Mouse (Mus musculus): ENCODE data around the gene Faah. TPM values are rescaled to one million over a fixed set of nuclear protein-coding genes. Genes with fewer than 3 reads are reported as not detected.
A peak's percentile ranks its signal among the peaks of the same experiment; 100 is the strongest.

Gene Faah
- polyA plus RNA-seq, 1 experiment from 2014 or later = 3.3 TPM

GRCm38 (mm10) chr4:115940681-115941080, 77.0 kb downstream of the Faah start:
- H3K9me3 ChIP-seq = no peaks in the 10 kb centered on the region
- 12% methylated on average over 3 of the region's 3 CpGs for WGBS
- no peak overlapping the region for H3K4me3 ChIP-seq
- H3K27me3 ChIP-seq = peaks cover 96% of the 10 kb centered on the region
- H3K4me1 ChIP-seq = peaks cover 22% of the 10 kb centered on the region
- no peak overlapping the region for H3K27ac ChIP-seq
- H3K36me3 ChIP-seq = no peaks in the 10 kb centered on the region
- no peak overlapping the region for H3K4me2 ChIP-seq (replicated peaks)
- ATAC-seq (ENCODE audit: insufficient number of reproducible peaks, insufficient read depth, low FRiP score, low TSS enrichment) = no peak
- no peak overlapping the region for H3K9ac ChIP-seq

- ATAC-seq (ENCODE audit: insufficient number of reproducible peaks, insufficient read depth, low FRiP score, low TSS enrichment) = peak; percentile 22; the same call in 1 of the 2 replicates
- Histone ChIP-seq H3K27me3 (peaks cover 95% of the 10 kb centered on the region), H3K9me3 (no peaks in the 10 kb centered on the region), H3K36me3 (no peaks in the 10 kb centered on the region), H3K4me3 (peak within 1 kb of the TSS; percentile 42), H3K27ac (no peak within 1 kb of the TSS), H3K4me1 (peaks cover 22% of the 10 kb centered on the region), H3K9ac (peak within 1 kb of the TSS; percentile 40; the same call in 1 of the 2 replicates), H3K4me2 (replicated peaks) (peak within 1 kb of the TSS; percentile 79)
- under 1% methylated on average over 71 of the region's 71 CpGs for WGBS
Measured at GRCm38 (mm10) chr4:115939295-115940102, 78.2 kb downstream of the Faah start, which contains the start of gene Dmbx1. Gene Dmbx1, minus strand, starts transcription at chr4:115939926.

- H3K4me3 ChIP-seq = peak overlapping the region; percentile 42
- no peak for ATAC-seq (ENCODE audit: insufficient number of reproducible peaks, insufficient read depth, low FRiP score, low TSS enrichment)
- no peaks in the 10 kb centered on the region for H3K9me3 ChIP-seq
- no peak overlapping the region for H3K9ac ChIP-seq
- H3K36me3 ChIP-seq = no peaks in the 10 kb centered on the region
- under 1% methylated on average over 37 of the region's 37 CpGs for WGBS
- peaks cover 18% of the 10 kb centered on the region for H3K4me1 ChIP-seq
- H3K27ac ChIP-seq = no peak overlapping the region
- H3K27me3 ChIP-seq = peaks cover 95% of the 10 kb centered on the region
- peak overlapping the region; percentile 79 for H3K4me2 ChIP-seq (replicated peaks)
Measured at GRCm38 (mm10) chr4:115938276-115939160, 79.2 kb downstream of the Faah start.

GRCm38 (mm10) chr4:115937061-115937976, 80.4 kb downstream of the Faah start:
- WGBS = 3% methylated on average over 19 of the region's 19 CpGs
- no peak overlapping the region for H3K9ac ChIP-seq
- H3K27me3 ChIP-seq = peaks cover 95% of the 10 kb centered on the region
- H3K27ac ChIP-seq = no peak overlapping the region
- no peak for ATAC-seq (ENCODE audit: insufficient number of reproducible peaks, insufficient read depth, low FRiP score, low TSS enrichment)
- H3K36me3 ChIP-seq = no peaks in the 10 kb centered on the region
- 0 out of 2 replicates have a peak overlapping the region, but pooled peaks have one; percentile 5 for H3K4me3 ChIP-seq
- no peaks in the 10 kb centered on the region for H3K9me3 ChIP-seq
- 0 out of 2 replicates have a peak overlapping the region, but pooled peaks have one; percentile 28 for H3K4me2 ChIP-seq (replicated peaks)
- H3K4me1 ChIP-seq = peaks cover 17% of the 10 kb centered on the region

GRCm38 (mm10) chr4:115936646-115937045, 81.1 kb downstream of the Faah start:
- ATAC-seq (ENCODE audit: insufficient number of reproducible peaks, insufficient read depth, low FRiP score, low TSS enrichment) = no peak
- Histone ChIP-seq H3K4me2 (replicated peaks) (peak overlapping the region; percentile 28), H3K36me3 (no peaks in the 10 kb centered on the region), H3K9me3 (no peaks in the 10 kb centered on the region), H3K27ac (no peak overlapping the region), H3K4me1 (peaks cover 17% of the 10 kb centered on the region), H3K9ac (no peak overlapping the region), H3K27me3 (peaks cover 95% of the 10 kb centered on the region), H3K4me3 (0 out of 2 replicates have a peak overlapping the region, but pooled peaks have one; percentile 5)
- under 1% methylated on average over 20 of the region's 20 CpGs for WGBS

- Histone ChIP-seq H3K27me3 (peaks cover 94% of the 10 kb centered on the region), H3K36me3 (no peaks in the 10 kb centered on the region), H3K27ac (no peak overlapping the region), H3K4me2 (replicated peaks) (peak overlapping the region; percentile 28), H3K4me1 (peaks cover 17% of the 10 kb centered on the region), H3K4me3 (peak overlapping the region; percentile 16; the same call in 1 of the 2 replicates), H3K9me3 (no peaks in the 10 kb centered on the region), H3K9ac (no peak overlapping the region)
- no peak for ATAC-seq (ENCODE audit: insufficient number of reproducible peaks, insufficient read depth, low FRiP score, low TSS enrichment)
- WGBS = under 1% methylated on average over 36 of the region's 36 CpGs
Measured at GRCm38 (mm10) chr4:115935835-115936581, 81.7 kb downstream of the Faah start.

GRCm38 (mm10) chr4:115931556-115932088, 86.1 kb downstream of the Faah start:
- no peak overlapping the region for H3K27ac ChIP-seq
- no peak overlapping the region for H3K9ac ChIP-seq
- ATAC-seq (ENCODE audit: insufficient number of reproducible peaks, insufficient read depth, low FRiP score, low TSS enrichment) = no peak
- no peak overlapping the region for H3K4me2 ChIP-seq (replicated peaks)
- peaks cover 3% of the 10 kb centered on the region; the same call in 1 of the 2 replicates for H3K4me1 ChIP-seq
- no peak overlapping the region for H3K4me3 ChIP-seq
- H3K9me3 ChIP-seq = no peaks in the 10 kb centered on the region
- H3K27me3 ChIP-seq = peaks cover 82% of the 10 kb centered on the region
- WGBS = 60% methylated on average over 13 of the region's 13 CpGs
- H3K36me3 ChIP-seq = no peaks in the 10 kb centered on the region

- H3K27me3 ChIP-seq = peaks cover 43% of the 10 kb centered on the region
- H3K4me1 ChIP-seq = no peaks in the 10 kb centered on the region
- H3K36me3 ChIP-seq = no peaks in the 10 kb centered on the region
- no peak for ATAC-seq (ENCODE audit: insufficient number of reproducible peaks, insufficient read depth, low FRiP score, low TSS enrichment)
- WGBS = 61% methylated on average over 7 of the region's 7 CpGs
- H3K27ac ChIP-seq = no peak overlapping the region
- H3K4me2 ChIP-seq (replicated peaks) = no peak overlapping the region
- no peak overlapping the region for H3K9ac ChIP-seq
- H3K4me3 ChIP-seq = no peak overlapping the region
- H3K9me3 ChIP-seq = no peaks in the 10 kb centered on the region
Measured at GRCm38 (mm10) chr4:115927637-115928036, 90.1 kb downstream of the Faah start.

GRCm38 (mm10) chr4:115923262-115923880, 94.4 kb downstream of the Faah start:
- H3K4me2 ChIP-seq (replicated peaks) = no peak overlapping the region
- no peaks in the 10 kb centered on the region for H3K9me3 ChIP-seq
- WGBS = 74% methylated on average over 16 of the region's 16 CpGs
- no peak for ATAC-seq (ENCODE audit: insufficient number of reproducible peaks, insufficient read depth, low FRiP score, low TSS enrichment)
- H3K27me3 ChIP-seq = peaks cover 14% of the 10 kb centered on the region; the same call in 1 of the 2 replicates
- no peak overlapping the region for H3K4me3 ChIP-seq
- H3K9ac ChIP-seq = no peak overlapping the region
- no peaks in the 10 kb centered on the region for H3K4me1 ChIP-seq
- no peaks in the 10 kb centered on the region for H3K36me3 ChIP-seq
- no peak overlapping the region for H3K27ac ChIP-seq

GRCm38 (mm10) chr4:115922688-115923087, 95.0 kb downstream of the Faah start:
- Histone ChIP-seq H3K9ac (no peak overlapping the region), H3K4me2 (replicated peaks) (no peak overlapping the region), H3K4me3 (no peak overlapping the region), H3K27ac (no peak overlapping the region), H3K36me3 (no peaks in the 10 kb centered on the region), H3K9me3 (no peaks in the 10 kb centered on the region), H3K27me3 (peaks cover 16% of the 10 kb centered on the region; the same call in 1 of the 2 replicates), H3K4me1 (no peaks in the 10 kb centered on the region)
- 85% methylated on average over 5 of the region's 5 CpGs for whole genome bisulfite sequencing
- no peak for ATAC-seq (ENCODE audit: insufficient number of reproducible peaks, insufficient read depth, low FRiP score, low TSS enrichment)
